Mouse (Mus musculus) liver, embryonic 16.5 days (tissue): Measurements from ENCODE around the gene Gli2. TPM values are rescaled to one million over a fixed set of nuclear protein-coding genes. Genes with fewer than 3 reads are reported as not detected.

Source experiments
- ATAC-seq: fragments of 200-750 bp; cut with Nextera tagmentation; 2 replicates; pipeline ENCODE4 v1.8.0; 2017; ENCODE audit warnings: low read depth, mild to moderate bottlenecking, moderate number of reproducible peaks, moderate library complexity
- H3K27ac ChIP-seq: fragments of 300-500 bp; sonication (generic); 2 replicates; pipeline ENCODE4 v1.5.1; 2014; ENCODE audit warnings: mild to moderate bottlenecking, low read length
- H3K27me3 ChIP-seq: fragments of 300-500 bp; sonication (generic); 2 replicates; pipeline ENCODE4 v1.6.1; 2014; ENCODE audit warnings: low read depth, low read length, mixed read lengths; ENCODE audit not compliant: control insufficient read depth, insufficient read depth
- H3K36me3 ChIP-seq: fragments of 300-500 bp; sonication (generic); 2 replicates; pipeline ENCODE4 v1.6.1; 2014; ENCODE audit warnings: mild to moderate bottlenecking; ENCODE audit not compliant: control insufficient read depth, insufficient read depth
- H3K4me1 ChIP-seq: fragments of 300-500 bp; sonication (generic); 2 replicates; pipeline ENCODE4 v1.6.1; 2014; ENCODE audit warnings: low read depth, low read length, mixed read lengths; ENCODE audit not compliant: control insufficient read depth
- H3K4me2 ChIP-seq: fragments of 300-500 bp; sonication (generic); 2 replicates; pipeline ENCODE4 v1.6.1; 2014; ENCODE audit warnings: low read depth, low read length, mixed read lengths
- H3K4me3 ChIP-seq: fragments of 300-500 bp; sonication (generic); 2 replicates; pipeline ENCODE4 v1.5.1; 2014; ENCODE audit warnings: low read depth, mild to moderate bottlenecking, low read length
- H3K9ac ChIP-seq: fragments of 300-500 bp; sonication (generic); 2 replicates; pipeline ENCODE4 v1.6.1; 2014; ENCODE audit warnings: low read depth, low read length
- H3K9me3 ChIP-seq: fragments of 300-500 bp; sonication (generic); replicated peaks from 2 replicates; pipeline ENCODE4 v1.6.1; 2016; ENCODE audit warnings: low read length; ENCODE audit not compliant: control insufficient read depth
- WGBS: fragments of 180-500 bp; shearing (Covaris S2); extraction: QIAGEN DNeasy Blood & Tissue Kit; methylation state at CpG from one replicate; pipeline ENCODE4 v1.1.7; 2014; ENCODE audit not compliant: insufficient replicate concordance; 5-methylcytosine and 5-hydroxymethylcytosine counted together
- polyA plus RNA-seq: library from polyadenylated mRNA; unstranded; fragments of >200 nt; fragmentation: Nextera tagmentation; extraction: Ambion mirVana; gene quantifications from 2 replicates; pipeline ENCODE4 v1.2.1, GENCODE M21; 2015

Gli2 gene
- polyA plus RNA-seq, 1 experiment from 2014 or later: 0.54 TPM

- H3K27me3 ChIP-seq: peaks cover 57% of the 10 kb centered on the region
- 22% methylated on average over 6 of the region's 6 CpGs for WGBS
- H3K4me1 ChIP-seq: no peaks in the 10 kb centered on the region
- no peak for ATAC-seq
- H3K27ac ChIP-seq: no peak overlapping the region
- no peaks in the 10 kb centered on the region for H3K9me3 ChIP-seq
- no peaks in the 10 kb centered on the region for H3K36me3 ChIP-seq
- H3K9ac ChIP-seq: no peak overlapping the region
- H3K4me2 ChIP-seq: no peak overlapping the region
- no peak overlapping the region for H3K4me3 ChIP-seq
Observed at GRCm38 (mm10) chr1:119054468-119054867, 1.0 kb upstream of the Gli2 start.

- Histone ChIP-seq H3K36me3 (no peaks in the 10 kb centered on the region), H3K27me3 (peaks cover 63% of the 10 kb centered on the region), H3K4me3 (peak overlapping the region; percentile 45), H3K9me3 (no peaks in the 10 kb centered on the region), H3K4me2 (peak overlapping the region; percentile 67), H3K27ac (no peak overlapping the region), H3K9ac (no peak overlapping the region), H3K4me1 (no peaks in the 10 kb centered on the region)
- WGBS: under 1% methylated on average over 25 of the region's 25 CpGs
- no peak for ATAC-seq
Observed at GRCm38 (mm10) chr1:119053872-119054354, 494 bp upstream of the Gli2 start.

- WGBS: under 1% methylated on average over 33 of the region's 33 CpGs
- no peaks in the 10 kb centered on the region for H3K36me3 ChIP-seq
- no peak overlapping the region for H3K9ac ChIP-seq
- no peak overlapping the region for H3K27ac ChIP-seq
- no peak for ATAC-seq
- H3K4me2 ChIP-seq: peak overlapping the region; percentile 67
- H3K9me3 ChIP-seq: no peaks in the 10 kb centered on the region
- no peaks in the 10 kb centered on the region for H3K4me1 ChIP-seq
- peak overlapping the region; percentile 45 for H3K4me3 ChIP-seq
- H3K27me3 ChIP-seq: peaks cover 73% of the 10 kb centered on the region
Observed at GRCm38 (mm10) chr1:119052631-119053177, 715 bp downstream of the Gli2 start.

- Histone ChIP-seq H3K27me3 (peaks cover 74% of the 10 kb centered on the region), H3K27ac (no peak overlapping the region), H3K4me3 (0 out of 2 replicates have a peak overlapping the region, but pooled peaks have one; percentile 2)
Observed at GRCm38 (mm10) chr1:119051938-119052551, 1.4 kb downstream of the Gli2 start.

GRCm38 (mm10) chr1:119051192-119051937, 2.1 kb downstream of the Gli2 start:
- Histone ChIP-seq H3K9me3 (no peaks in the 10 kb centered on the region), H3K4me2 (0 out of 2 replicates have a peak overlapping the region, but pooled peaks have one; percentile 11), H3K4me1 (no peaks in the 10 kb centered on the region), H3K36me3 (no peaks in the 10 kb centered on the region), H3K9ac (no peak overlapping the region), H3K27ac (no peak overlapping the region), H3K4me3 (no peak overlapping the region), H3K27me3 (peaks cover 74% of the 10 kb centered on the region)
- ATAC-seq: no peak
- WGBS: 4% methylated on average over 21 of the region's 21 CpGs

More at GRCm38 (mm10) chr1:119051938-119052551, 1.4 kb downstream of the Gli2 start:
- Histone ChIP-seq H3K36me3 (no peaks in the 10 kb centered on the region), H3K9me3 (no peaks in the 10 kb centered on the region), H3K9ac (no peak overlapping the region), H3K4me1 (no peaks in the 10 kb centered on the region), H3K4me2 (no peak overlapping the region)
- 1% methylated on average over 21 of the region's 21 CpGs for WGBS
- ATAC-seq: no peak

- Histone ChIP-seq H3K4me1 (no peaks in the 10 kb centered on the region), H3K9ac (no peak overlapping the region), H3K27ac (no peak overlapping the region), H3K36me3 (no peaks in the 10 kb centered on the region), H3K27me3 (peaks cover 71% of the 10 kb centered on the region), H3K4me3 (no peak overlapping the region), H3K9me3 (no peaks in the 10 kb centered on the region), H3K4me2 (no peak overlapping the region)
- WGBS: 21% methylated on average over 10 of the region's 10 CpGs
- no peak for ATAC-seq
Observed at GRCm38 (mm10) chr1:119049812-119050615, 3.4 kb downstream of the Gli2 start.

- Histone ChIP-seq H3K9ac (no peak overlapping the region), H3K4me3 (no peak overlapping the region), H3K9me3 (no peaks in the 10 kb centered on the region), H3K4me2 (no peak overlapping the region), H3K27me3 (peaks cover 62% of the 10 kb centered on the region), H3K4me1 (no peaks in the 10 kb centered on the region), H3K36me3 (no peaks in the 10 kb centered on the region), H3K27ac (no peak overlapping the region)
- WGBS: 7% methylated on average over 11 of the region's 11 CpGs
- ATAC-seq: no peak
Observed at GRCm38 (mm10) chr1:119048988-119049387, 4.4 kb downstream of the Gli2 start.

- no peaks in the 10 kb centered on the region for H3K4me1 ChIP-seq
- H3K4me2 ChIP-seq: no peak overlapping the region
- no peaks in the 10 kb centered on the region for H3K36me3 ChIP-seq
- peaks cover 58% of the 10 kb centered on the region for H3K27me3 ChIP-seq
- H3K9me3 ChIP-seq: no peaks in the 10 kb centered on the region
- no peak overlapping the region for H3K4me3 ChIP-seq
- H3K9ac ChIP-seq: no peak overlapping the region
- 5% methylated on average over 6 of the region's 6 CpGs for WGBS
- no peak overlapping the region for H3K27ac ChIP-seq
- no peak for ATAC-seq
Observed at GRCm38 (mm10) chr1:119048547-119048946, 4.9 kb downstream of the Gli2 start.
